Mouse (Mus musculus) embryonic facial prominence, embryonic 13.5 days (tissue): ENCODE data around the gene Elmo1. TPM values are rescaled to one million over a fixed set of nuclear protein-coding genes. Genes with fewer than 3 reads are reported as not detected.
A peak's percentile ranks its signal among the peaks of the same experiment; 100 is the strongest.

Source experiments
- ATAC-seq: fragments of 200-750 bp; cut with Nextera tagmentation; 2 replicates; pipeline ENCODE4 v1.8.0; 2017; ENCODE audit warnings: low read depth; ENCODE audit not compliant: insufficient number of reproducible peaks, insufficient read depth, low FRiP score, low TSS enrichment
- H3K27ac ChIP-seq: fragments of 300-500 bp; sonication (generic); 2 replicates; pipeline ENCODE4 v1.5.1; 2015; ENCODE audit warnings: moderate library complexity, mild to moderate bottlenecking, inconsistent platforms
- H3K27me3 ChIP-seq: fragments of 300-500 bp; sonication (generic); 2 replicates; pipeline ENCODE4 v1.6.1; 2015; ENCODE audit warnings: mild to moderate bottlenecking, inconsistent platforms
- H3K36me3 ChIP-seq: fragments of 300-500 bp; sonication (generic); 2 replicates; pipeline ENCODE4 v1.6.1; 2015; ENCODE audit warnings: mild to moderate bottlenecking, inconsistent platforms
- H3K4me1 ChIP-seq: fragments of 300-500 bp; sonication (generic); 2 replicates; pipeline ENCODE4 v1.6.1; 2015; ENCODE audit warnings: inconsistent platforms
- H3K4me2 ChIP-seq: fragments of 300-500 bp; sonication (generic); 2 replicates; pipeline ENCODE4 v1.6.1; 2015; ENCODE audit warnings: moderate library complexity, mild to moderate bottlenecking, inconsistent platforms
- H3K4me3 ChIP-seq: fragments of 300-500 bp; sonication (generic); 2 replicates; pipeline ENCODE4 v1.5.1; 2015; ENCODE audit warnings: mild to moderate bottlenecking, inconsistent platforms
- H3K9ac ChIP-seq: fragments of 300-500 bp; sonication (generic); 2 replicates; pipeline ENCODE4 v1.6.1; 2015; ENCODE audit warnings: mild to moderate bottlenecking, inconsistent platforms
- H3K9me3 ChIP-seq: fragments of 300-500 bp; sonication (generic); 2 replicates; pipeline ENCODE4 v1.6.1; 2016; ENCODE audit warnings: inconsistent platforms
- WGBS: fragments of 180-500 bp; shearing (Covaris S2); methylation state at CpG from one replicate; pipeline ENCODE4 v1.1.7; 2015; ENCODE audit warnings: mixed read lengths; 5-methylcytosine and 5-hydroxymethylcytosine counted together
- polyA plus RNA-seq: library from polyadenylated mRNA; unstranded; fragments of >200 nt; fragmentation: Nextera tagmentation; extraction: Ambion mirVana; gene quantifications from 2 replicates; pipeline ENCODE4 v1.2.1, GENCODE M21; 2015

Elmo1 gene
- polyA plus RNA-seq, 1 experiment from 2014 or later: 15.6 TPM

- Histone ChIP-seq H3K4me1 (peaks cover 7% of the 10 kb centered on the region; the same call in 1 of the 2 replicates), H3K9ac (no peak overlapping the region), H3K4me3 (no peak overlapping the region), H3K27me3 (no peaks in the 10 kb centered on the region), H3K27ac (no peak overlapping the region), H3K36me3 (no peaks in the 10 kb centered on the region), H3K4me2 (no peak overlapping the region), H3K9me3 (no peaks in the 10 kb centered on the region)
- ATAC-seq: no peak
- 89% methylated on average over 8 of the region's 8 CpGs for WGBS
Observed at GRCm38 (mm10) chr13:20257562-20258525, 167.4 kb downstream of the Elmo1 start.

GRCm38 (mm10) chr13:20263173-20263572 lies 172.8 kb downstream of the Elmo1 start:
- Histone ChIP-seq H3K4me2 (no peak overlapping the region), H3K9ac (no peak overlapping the region), H3K4me1 (no peaks in the 10 kb centered on the region), H3K27ac (no peak overlapping the region), H3K4me3 (no peak overlapping the region), H3K9me3 (no peaks in the 10 kb centered on the region), H3K27me3 (no peaks in the 10 kb centered on the region), H3K36me3 (no peaks in the 10 kb centered on the region)
- WGBS: 91% methylated on average over 1 of the region's 1 CpGs
- no peak for ATAC-seq

- ATAC-seq: no peak
- Histone ChIP-seq H3K9ac (no peak overlapping the region), H3K27me3 (no peaks in the 10 kb centered on the region), H3K4me1 (no peaks in the 10 kb centered on the region), H3K4me2 (no peak overlapping the region), H3K4me3 (no peak overlapping the region), H3K27ac (no peak overlapping the region), H3K36me3 (no peaks in the 10 kb centered on the region), H3K9me3 (no peaks in the 10 kb centered on the region)
- 64% methylated on average over 6 of the region's 6 CpGs for whole genome bisulfite sequencing
Observed at GRCm38 (mm10) chr13:20270148-20270547, 179.8 kb downstream of the Elmo1 start.

GRCm38 (mm10) chr13:20271799-20272198 lies 181.4 kb downstream of the Elmo1 start:
- ATAC-seq: no peak
- H3K27me3 ChIP-seq: no peaks in the 10 kb centered on the region
- no peak overlapping the region for H3K4me2 ChIP-seq
- no peaks in the 10 kb centered on the region for H3K4me1 ChIP-seq
- H3K36me3 ChIP-seq: no peaks in the 10 kb centered on the region
- no peak overlapping the region for H3K9ac ChIP-seq
- H3K9me3 ChIP-seq: no peaks in the 10 kb centered on the region
- no peak overlapping the region for H3K27ac ChIP-seq
- 45% methylated on average over 3 of the region's 3 CpGs for WGBS
- H3K4me3 ChIP-seq: no peak overlapping the region

GRCm38 (mm10) chr13:20272562-20272961 lies 182.2 kb downstream of the Elmo1 start:
- Histone ChIP-seq H3K36me3 (no peaks in the 10 kb centered on the region), H3K4me2 (no peak overlapping the region), H3K9ac (no peak overlapping the region), H3K9me3 (no peaks in the 10 kb centered on the region), H3K27me3 (no peaks in the 10 kb centered on the region), H3K27ac (no peak overlapping the region), H3K4me3 (no peak overlapping the region), H3K4me1 (no peaks in the 10 kb centered on the region)
- WGBS: 45% methylated on average over 6 of the region's 6 CpGs
- no peak for ATAC-seq

GRCm38 (mm10) chr13:20279889-20280288 lies 189.5 kb downstream of the Elmo1 start:
- H3K4me3 ChIP-seq: no peak overlapping the region
- H3K36me3 ChIP-seq: no peaks in the 10 kb centered on the region
- no peaks in the 10 kb centered on the region for H3K27me3 ChIP-seq
- H3K4me2 ChIP-seq: no peak overlapping the region
- no peak for ATAC-seq
- no peak overlapping the region for H3K9ac ChIP-seq
- H3K27ac ChIP-seq: no peak overlapping the region
- no peaks in the 10 kb centered on the region for H3K4me1 ChIP-seq
- 92% methylated on average over 2 of the region's 2 CpGs for WGBS
- no peaks in the 10 kb centered on the region for H3K9me3 ChIP-seq

GRCm38 (mm10) chr13:20283891-20284290 lies 193.5 kb downstream of the Elmo1 start:
- WGBS: 90% methylated on average over 7 of the region's 7 CpGs
- Histone ChIP-seq H3K4me1 (peaks cover 9% of the 10 kb centered on the region), H3K4me2 (no peak overlapping the region), H3K9ac (no peak overlapping the region), H3K36me3 (no peaks in the 10 kb centered on the region), H3K4me3 (no peak overlapping the region), H3K9me3 (no peaks in the 10 kb centered on the region), H3K27me3 (no peaks in the 10 kb centered on the region), H3K27ac (no peak overlapping the region)
- no peak for ATAC-seq

- no peak for ATAC-seq
- Histone ChIP-seq H3K27me3 (no peaks in the 10 kb centered on the region), H3K36me3 (no peaks in the 10 kb centered on the region), H3K4me1 (peaks cover 21% of the 10 kb centered on the region), H3K27ac (no peak overlapping the region), H3K9me3 (no peaks in the 10 kb centered on the region), H3K9ac (no peak overlapping the region), H3K4me2 (no peak overlapping the region), H3K4me3 (no peak overlapping the region)
- WGBS: 85% methylated on average over 6 of the region's 6 CpGs
Observed at GRCm38 (mm10) chr13:20286680-20287079, 196.3 kb downstream of the Elmo1 start.

GRCm38 (mm10) chr13:20288393-20288792 lies 198.0 kb downstream of the Elmo1 start:
- Histone ChIP-seq H3K9ac (no peak overlapping the region), H3K27me3 (no peaks in the 10 kb centered on the region), H3K36me3 (no peaks in the 10 kb centered on the region), H3K27ac (no peak overlapping the region), H3K4me3 (no peak overlapping the region), H3K4me1 (peaks cover 25% of the 10 kb centered on the region), H3K4me2 (no peak overlapping the region), H3K9me3 (no peaks in the 10 kb centered on the region)
- peak; percentile 57 for ATAC-seq
- 32% methylated on average over 7 of the region's 7 CpGs for WGBS

GRCm38 (mm10) chr13:20290412-20290811 lies 200.0 kb downstream of the Elmo1 start:
- ATAC-seq: no peak
- H3K4me1 ChIP-seq: peaks cover 25% of the 10 kb centered on the region
- H3K36me3 ChIP-seq: no peaks in the 10 kb centered on the region
- 0 out of 2 replicates have a peak, but pooled peaks cover 4% of the 10 kb centered on the region for H3K27me3 ChIP-seq
- H3K9me3 ChIP-seq: no peaks in the 10 kb centered on the region
- peak overlapping the region; percentile 57; the same call in 1 of the 2 replicates for H3K27ac ChIP-seq
- H3K4me3 ChIP-seq: no peak overlapping the region
- 31% methylated on average over 10 of the region's 10 CpGs for WGBS
- no peak overlapping the region for H3K9ac ChIP-seq
- H3K4me2 ChIP-seq: peak overlapping the region; percentile 5; the same call in 1 of the 2 replicates

- no peaks in the 10 kb centered on the region for H3K9me3 ChIP-seq
- H3K9ac ChIP-seq: no peak overlapping the region
- H3K27me3 ChIP-seq: 0 out of 2 replicates have a peak, but pooled peaks cover 6% of the 10 kb centered on the region
- H3K4me2 ChIP-seq: no peak overlapping the region
- no peak overlapping the region for H3K27ac ChIP-seq
- H3K4me1 ChIP-seq: peaks cover 25% of the 10 kb centered on the region
- no peak overlapping the region for H3K4me3 ChIP-seq
- ATAC-seq: no peak
- under 1% methylated on average over 5 of the region's 5 CpGs for WGBS
- no peaks in the 10 kb centered on the region for H3K36me3 ChIP-seq
Observed at GRCm38 (mm10) chr13:20292348-20292747, 202.0 kb downstream of the Elmo1 start.
